Mouse (Mus musculus): Measurements from ENCODE around the gene Pxylp1. TPM values are rescaled to one million over a fixed set of nuclear protein-coding genes. Genes with fewer than 3 reads are reported as not detected.

The Pxylp1 gene
- polyA plus RNA-seq, 1 experiment from 2014 or later: 13.8 TPM

DNA sequence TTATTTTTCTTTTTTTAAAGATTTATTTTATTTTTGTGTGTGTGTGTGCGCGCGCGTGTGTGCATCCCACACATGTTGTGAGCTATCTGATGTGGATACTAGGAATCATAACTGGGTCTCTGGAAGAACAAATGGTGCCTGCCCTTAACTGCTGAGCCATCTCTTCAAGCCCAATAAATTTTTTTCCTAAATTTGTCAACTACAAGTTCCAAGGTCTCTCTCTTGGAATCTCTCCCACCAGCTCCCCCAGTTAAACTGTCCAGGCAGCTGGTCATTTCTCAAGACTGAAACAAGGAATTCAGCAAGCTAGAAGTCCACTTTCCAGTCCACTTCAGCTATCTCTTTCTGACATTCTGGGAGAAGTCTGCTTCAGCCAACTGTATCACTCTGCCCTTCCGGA is 26.3 kb downstream of the Pxylp1 start:
- ATAC-seq (replicated peaks; ENCODE audit: low FRiP score, low read depth) (no peak), DNase-seq (ENCODE audit: low spot score) (peak; percentile 80)
- no peak overlapping the region for H3K4me3 ChIP-seq (replicated peaks; ENCODE audit: low read depth, low read length)
- no peak for TF ChIP-seq CTCF (IDR thresholded peaks at IDR 0.05; ENCODE audit: low read depth)
- H3K36me3 ChIP-seq (ENCODE audit: insufficient read depth, low read length): no peaks in the 10 kb centered on the region
- no peak overlapping the region for H3K4me2 ChIP-seq (ENCODE audit: low read length)
- H3K9ac ChIP-seq (ENCODE audit: low read depth, low read length): no peak overlapping the region
- H3K27me3 ChIP-seq (ENCODE audit: insufficient read depth, low read length): no peaks in the 10 kb centered on the region
- 62% methylated on average over 5 of the region's 5 CpGs for WGBS
- no peak overlapping the region for H3K27ac ChIP-seq
- no peaks in the 10 kb centered on the region for H3K9me3 ChIP-seq (replicated peaks; ENCODE audit: low read length)
- 0 out of 2 replicates have a peak, but pooled peaks cover 5% of the 10 kb centered on the region for H3K4me1 ChIP-seq (replicated peaks; ENCODE audit: insufficient read depth, low read length)

DNA sequence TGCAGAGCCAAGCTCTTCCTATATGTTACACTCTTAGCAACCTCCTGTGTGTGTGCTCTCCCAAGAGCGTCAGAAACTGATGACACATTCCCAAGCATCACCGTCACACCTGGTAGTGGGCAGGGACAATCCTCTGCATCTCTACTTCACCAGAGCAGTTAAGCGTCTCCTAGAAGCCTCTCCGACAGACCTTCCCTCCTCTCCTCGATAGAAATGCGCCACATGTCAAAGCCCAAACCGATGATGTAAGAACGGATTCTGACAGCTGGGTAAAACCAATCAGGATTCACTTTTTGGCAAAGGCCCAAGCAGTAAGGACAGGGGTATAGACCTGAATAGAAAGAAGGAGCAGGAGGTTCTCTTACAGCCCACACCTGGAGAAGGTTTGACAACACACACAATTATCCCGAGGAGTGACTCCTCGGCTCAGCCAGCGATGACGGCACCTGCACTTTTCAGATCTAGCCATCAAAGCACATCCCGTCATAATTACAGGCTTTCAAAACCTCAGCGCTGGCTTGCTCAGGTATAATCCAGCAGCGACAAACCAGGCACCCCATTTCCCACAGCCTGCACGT is 26.9 kb downstream of the Pxylp1 start:
- no peak overlapping the region for H3K4me3 ChIP-seq (replicated peaks; ENCODE audit: low read depth, low read length)
- H3K36me3 ChIP-seq (ENCODE audit: insufficient read depth, low read length): no peaks in the 10 kb centered on the region
- no peak for TF ChIP-seq CTCF (IDR thresholded peaks at IDR 0.05; ENCODE audit: low read depth)
- no peaks in the 10 kb centered on the region for H3K27me3 ChIP-seq (ENCODE audit: insufficient read depth, low read length)
- H3K4me2 ChIP-seq (ENCODE audit: low read length): no peak overlapping the region
- 0 out of 2 replicates have a peak, but pooled peaks cover 5% of the 10 kb centered on the region for H3K4me1 ChIP-seq (replicated peaks; ENCODE audit: insufficient read depth, low read length)
- no peaks in the 10 kb centered on the region for H3K9me3 ChIP-seq (replicated peaks; ENCODE audit: low read length)
- no peak for ATAC-seq (replicated peaks; ENCODE audit: low FRiP score, low read depth)
- H3K9ac ChIP-seq (ENCODE audit: low read depth, low read length): no peak overlapping the region
- DNase-seq (ENCODE audit: low spot score): no peak
- 74% methylated on average over 16 of the region's 16 CpGs for WGBS
- no peak overlapping the region for H3K27ac ChIP-seq

- ATAC-seq (replicated peaks; ENCODE audit: low FRiP score, low read depth) (no peak), DNase-seq (ENCODE audit: low spot score) (no peak)
- Histone ChIP-seq H3K4me2 (ENCODE audit: low read length) (no peak overlapping the region), H3K27ac (no peak overlapping the region), H3K9ac (ENCODE audit: low read depth, low read length) (no peak overlapping the region), H3K9me3 (replicated peaks; ENCODE audit: low read length) (no peaks in the 10 kb centered on the region), H3K4me1 (replicated peaks; ENCODE audit: insufficient read depth, low read length) (0 out of 2 replicates have a peak, but pooled peaks cover 5% of the 10 kb centered on the region), H3K4me3 (replicated peaks; ENCODE audit: low read depth, low read length) (no peak overlapping the region), H3K36me3 (ENCODE audit: insufficient read depth, low read length) (no peaks in the 10 kb centered on the region), H3K27me3 (ENCODE audit: insufficient read depth, low read length) (no peaks in the 10 kb centered on the region)
- 59% methylated on average over 3 of the region's 3 CpGs for WGBS
- TF ChIP-seq CTCF (IDR thresholded peaks at IDR 0.05; ENCODE audit: low read depth): no peak
Measured at GRCm38 (mm10) chr9:96863539-96863938, 28.9 kb downstream of the Pxylp1 start.

DNA sequence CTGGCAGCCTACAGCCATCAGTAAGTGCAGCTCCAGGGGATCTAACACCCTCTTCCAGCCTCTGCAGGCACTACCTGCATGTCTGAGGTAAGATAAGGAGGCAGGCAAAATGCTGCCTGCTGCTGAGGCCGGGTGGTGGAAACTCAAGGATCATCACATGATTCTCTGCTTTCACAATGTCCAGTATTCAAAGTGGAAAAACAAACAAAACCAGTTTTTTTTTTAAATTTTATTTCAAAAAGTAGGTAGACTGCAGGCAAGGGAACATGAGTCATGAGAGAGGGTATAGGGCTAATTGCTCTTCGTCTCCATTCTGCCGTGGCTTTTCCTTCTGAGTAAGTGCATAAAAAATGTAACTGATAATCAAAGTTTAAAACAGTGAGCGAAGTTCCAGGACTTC is 29.6 kb downstream of the Pxylp1 start:
- Histone ChIP-seq H3K27me3 (ENCODE audit: insufficient read depth, low read length) (no peaks in the 10 kb centered on the region), H3K4me2 (ENCODE audit: low read length) (no peak overlapping the region), H3K9ac (ENCODE audit: low read depth, low read length) (no peak overlapping the region), H3K4me3 (replicated peaks; ENCODE audit: low read depth, low read length) (no peak overlapping the region), H3K9me3 (replicated peaks; ENCODE audit: low read length) (no peaks in the 10 kb centered on the region), H3K27ac (no peak overlapping the region), H3K4me1 (replicated peaks; ENCODE audit: insufficient read depth, low read length) (0 out of 2 replicates have a peak, but pooled peaks cover 5% of the 10 kb centered on the region), H3K36me3 (ENCODE audit: insufficient read depth, low read length) (no peaks in the 10 kb centered on the region)
- TF ChIP-seq CTCF (IDR thresholded peaks at IDR 0.05; ENCODE audit: low read depth): no peak
- no peak; the same call in 1 of the 2 replicates for ATAC-seq (replicated peaks; ENCODE audit: low FRiP score, low read depth)
- 70% methylated on average over 4 of the region's 4 CpGs for WGBS
- no peak for DNase-seq (ENCODE audit: low spot score)

DNA sequence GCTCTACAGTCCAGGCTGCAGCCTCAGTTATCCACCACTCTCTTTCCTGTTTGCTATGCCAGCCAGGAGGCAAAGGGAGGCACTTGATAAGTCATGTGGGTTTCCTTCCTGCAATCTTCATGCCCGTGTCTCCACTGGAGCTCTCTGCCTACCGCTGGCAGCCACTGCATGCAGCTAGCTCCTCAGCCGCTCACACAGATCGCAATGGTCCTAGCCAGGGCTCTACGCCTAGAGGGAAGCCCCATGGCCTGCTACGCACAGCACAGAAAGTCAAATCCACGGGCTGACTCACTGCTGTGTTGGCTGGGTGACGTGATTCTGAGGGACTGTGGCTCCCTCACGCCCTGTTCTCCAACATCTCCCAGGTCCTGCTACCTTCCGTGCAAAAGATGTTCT is 31.4 kb downstream of the Pxylp1 start:
- no peak overlapping the region for H3K27ac ChIP-seq

GRCm38 (mm10) chr9:96860380-96861091 is 31.9 kb downstream of the Pxylp1 start:
- 77% methylated on average over 5 of the region's 5 CpGs for WGBS
- no peak for ATAC-seq (replicated peaks; ENCODE audit: low FRiP score, low read depth)

More for the DNA sequence above, 31.4 kb downstream of the Pxylp1 start:
- H3K27me3 ChIP-seq (ENCODE audit: insufficient read depth, low read length): no peaks in the 10 kb centered on the region
- no peaks in the 10 kb centered on the region for H3K36me3 ChIP-seq (ENCODE audit: insufficient read depth, low read length)
- H3K4me3 ChIP-seq (replicated peaks; ENCODE audit: low read depth, low read length): no peak overlapping the region
- no peak overlapping the region for H3K9ac ChIP-seq (ENCODE audit: low read depth, low read length)
- ATAC-seq (replicated peaks; ENCODE audit: low FRiP score, low read depth): no peak
- no peaks in the 10 kb centered on the region for H3K9me3 ChIP-seq (replicated peaks; ENCODE audit: low read length)
- no peak for TF ChIP-seq CTCF (IDR thresholded peaks at IDR 0.05; ENCODE audit: low read depth)
- no peak overlapping the region for H3K4me2 ChIP-seq (ENCODE audit: low read length)
- DNase-seq (ENCODE audit: low spot score): no peak
- WGBS: 79% methylated on average over 10 of the region's 10 CpGs
- H3K4me1 ChIP-seq (replicated peaks; ENCODE audit: insufficient read depth, low read length): no peaks in the 10 kb centered on the region

More at GRCm38 (mm10) chr9:96860380-96861091, 31.9 kb downstream of the Pxylp1 start:
- TF ChIP-seq CTCF (IDR thresholded peaks at IDR 0.05; ENCODE audit: low read depth): no peak
- H3K36me3 ChIP-seq (ENCODE audit: insufficient read depth, low read length): no peaks in the 10 kb centered on the region
- no peak overlapping the region for H3K4me2 ChIP-seq (ENCODE audit: low read length)
- H3K27ac ChIP-seq: no peak overlapping the region
- no peaks in the 10 kb centered on the region for H3K27me3 ChIP-seq (ENCODE audit: insufficient read depth, low read length)
- H3K9ac ChIP-seq (ENCODE audit: low read depth, low read length): no peak overlapping the region
- DNase-seq (ENCODE audit: low spot score): no peak
- no peaks in the 10 kb centered on the region for H3K4me1 ChIP-seq (replicated peaks; ENCODE audit: insufficient read depth, low read length)
- no peaks in the 10 kb centered on the region for H3K9me3 ChIP-seq (replicated peaks; ENCODE audit: low read length)
- H3K4me3 ChIP-seq (replicated peaks; ENCODE audit: low read depth, low read length): no peak overlapping the region

All from kidney, postnatal 0 days (tissue).